Mouse (Mus musculus) heart, postnatal 10 days (tissue): ENCODE results near the gene Nhlh2. TPM values are rescaled to one million over a fixed set of nuclear protein-coding genes. Genes with fewer than 3 reads are reported as not detected.

Experiments used
- total RNA-seq, 2 experiments: library from RNA; stranded (reverse); gene quantifications; 2 replicates each; pipeline ENCODE4 v1.2.3; 2021

Nhlh2 gene
- total RNA-seq, 2 experiments from 2014 or later = not detected

Other genes with a start within 250 kb of the Nhlh2 start
- gene Mab21l3, start 161.1 kb upstream of the Nhlh2 start, total RNA-seq = under 1 TPM in 1 of 2 experiments, not detected in 1; 0.12 TPM
- gene Slc22a15, start 85.6 kb upstream of the Nhlh2 start, total RNA-seq = 1 to 10 TPM; 5.6 to 6.2 TPM
- gene Casq2, start 76.3 kb downstream of the Nhlh2 start, total RNA-seq = 1,000 to 10,000 TPM; 1,032 to 1,091 TPM
- gene Vangl1, start 194.6 kb downstream of the Nhlh2 start, total RNA-seq = 10 to 100 TPM; 24.2 to 25.3 TPM